Mouse (Mus musculus) liver, adult 2 months (tissue): ENCODE measurements around the gene Med21.

Experiments used
- CTCF ChIP-seq: fragments of 200-500 bp; IDR thresholded peaks from 2 replicates; pipeline ENCODE4 v1.5.1; 2011; ENCODE audit warnings: low read depth, low read length, control low read depth
- POLR2A ChIP-seq: fragments of 200-500 bp; IDR thresholded peaks from 2 replicates; pipeline ENCODE4 v1.6.1; 2011; ENCODE audit warnings: low read length, control low read depth; ENCODE audit not compliant: insufficient read depth; ENCODE audit errors: extremely low read depth

DNA sequence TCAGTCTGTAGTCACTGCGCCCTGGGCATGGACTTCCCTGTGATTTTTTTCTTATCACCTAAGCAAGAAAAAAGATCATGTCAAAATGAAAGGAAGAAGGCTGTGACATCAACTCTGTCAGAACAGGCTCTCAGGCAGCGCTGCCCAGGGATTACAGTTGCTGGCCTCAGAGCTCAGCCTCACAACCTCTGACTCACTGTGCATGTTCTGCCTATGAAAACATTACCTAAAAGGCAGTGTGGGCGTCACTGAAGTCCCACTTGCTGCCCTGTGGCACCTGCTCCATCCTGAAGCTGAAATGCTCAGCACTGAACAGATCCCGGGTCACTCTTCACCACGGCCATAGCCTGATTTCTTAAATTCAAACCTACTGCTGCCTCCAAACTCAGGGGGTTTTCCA, 29.6 kb upstream of the Med21 start:
- TF ChIP-seq CTCF (no peak), POLR2A (no peak)
